Mouse (Mus musculus) myocyte (in vitro differentiated cells): Measurements from ENCODE around the gene Olfr983.

ENCODE experiments used
- CEBPB ChIP-seq: IDR thresholded peaks from 2 replicates; pipeline ENCODE4 v1.6.1; 2011; ENCODE audit warnings: mild to moderate bottlenecking, moderate library complexity; ENCODE audit not compliant: poor library complexity, insufficient read depth, severe bottlenecking
- E2F4 ChIP-seq: IDR thresholded peaks from one replicate; pipeline ENCODE4 v1.6.1; 2011; ENCODE audit warnings: mild to moderate bottlenecking, control low read depth, moderate library complexity; ENCODE audit not compliant: insufficient read depth
- MAX ChIP-seq: IDR thresholded peaks from one replicate; pipeline ENCODE4 v1.6.1; 2011; ENCODE audit warnings: low read depth, mild to moderate bottlenecking, control low read depth
- POLR2A ChIP-seq: IDR thresholded peaks from one replicate; pipeline ENCODE4 v1.6.1; 2011; ENCODE audit warnings: low read depth, mild to moderate bottlenecking, control low read depth, moderate library complexity; ENCODE audit not compliant: insufficient read length
- POLR2AphosphoS2 ChIP-seq: IDR thresholded peaks from one replicate; pipeline ENCODE4 v1.6.1; 2011; ENCODE audit warnings: low read depth, control low read depth; ENCODE audit not compliant: insufficient read length
- TCF12 ChIP-seq: IDR thresholded peaks from one replicate; pipeline ENCODE4 v1.6.1; 2011; ENCODE audit warnings: mild to moderate bottlenecking, control low read depth; ENCODE audit not compliant: poor library complexity, insufficient read depth, severe bottlenecking
- TCF3 ChIP-seq: IDR thresholded peaks from one replicate; pipeline ENCODE4 v1.6.1; 2011; ENCODE audit warnings: low read depth, control low read depth; ENCODE audit not compliant: insufficient read length
- USF1 ChIP-seq: IDR thresholded peaks from one replicate; pipeline ENCODE4 v1.6.1; 2011; ENCODE audit warnings: low read depth, mild to moderate bottlenecking, control low read depth, moderate library complexity

GRCm38 (mm10) chr9:40050138-40050537 is 43.3 kb downstream of the Olfr983 start:
- TF ChIP-seq POLR2A (no peak), CEBPB (no peak), MAX (no peak), USF1 (no peak), TCF3 (no peak), TCF12 (no peak), E2F4 (no peak), POLR2AphosphoS2 (no peak)
